Mouse (Mus musculus) adipose tissue, adult 10 weeks (tissue): ENCODE results near the gene Ethe1. TPM values are rescaled to one million over a fixed set of nuclear protein-coding genes. Genes with fewer than 3 reads are reported as not detected.

ENCODE experiments used
- polyA plus RNA-seq: library from polyadenylated mRNA; stranded (reverse); fragments of 350-450 nt; fragmentation: Illumina TruSeq; extraction: RNeasy Lipid Tissue Mini Kit (QIAGEN cat#74804); gene quantifications from one replicate; pipeline ENCODE4 v1.2.3, GENCODE M21; 2014; ENCODE audit warnings: low read depth, low replicate concordance

Gene Ethe1
- 7.0 TPM for polyA plus RNA-seq

DNA sequence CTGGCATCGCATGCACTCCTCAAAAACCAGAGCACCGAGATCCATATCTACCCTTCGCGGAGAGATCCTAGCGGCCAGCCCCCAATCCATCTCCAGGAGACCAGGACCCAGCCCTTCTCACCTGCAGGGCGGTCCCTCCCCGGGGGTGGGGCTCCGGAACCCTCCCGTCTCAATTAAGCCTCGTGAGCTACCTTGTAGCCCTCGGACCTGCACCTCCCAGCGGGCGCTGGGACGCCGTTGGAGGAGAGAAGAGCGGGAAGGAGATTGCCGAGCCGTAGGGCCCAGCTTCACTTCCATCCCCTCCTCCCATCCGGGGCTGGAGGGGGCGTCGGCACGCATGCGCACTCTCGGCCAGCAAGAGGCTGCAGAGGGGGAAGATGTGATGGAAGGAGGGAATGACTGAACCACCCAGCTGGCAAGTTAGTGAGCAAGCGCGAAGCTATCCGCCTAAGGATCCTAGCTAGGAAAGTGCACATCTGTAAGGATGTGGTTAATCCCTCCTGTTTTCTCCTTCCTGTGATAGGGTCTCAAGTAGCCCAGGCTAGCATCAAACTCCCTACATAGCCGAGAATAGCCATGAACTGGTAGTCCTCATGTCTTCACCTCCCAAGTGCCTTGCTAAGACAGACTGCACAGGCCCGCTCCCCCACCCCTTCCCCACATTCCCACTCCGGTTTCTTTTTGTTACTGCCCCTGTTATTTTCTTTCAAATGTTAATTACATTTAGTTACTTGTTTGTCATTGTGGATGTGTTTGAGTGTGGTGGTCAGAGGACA is at the start of gene Ethe1, which contains the start of gene Zfp575:
Gene Ethe1 (plus strand): TSS at position 214 of the 776 bp plus-strand sequence.
Gene Zfp575 (minus strand): TSS at position 312 of the 776 bp plus-strand sequence.

DNA sequence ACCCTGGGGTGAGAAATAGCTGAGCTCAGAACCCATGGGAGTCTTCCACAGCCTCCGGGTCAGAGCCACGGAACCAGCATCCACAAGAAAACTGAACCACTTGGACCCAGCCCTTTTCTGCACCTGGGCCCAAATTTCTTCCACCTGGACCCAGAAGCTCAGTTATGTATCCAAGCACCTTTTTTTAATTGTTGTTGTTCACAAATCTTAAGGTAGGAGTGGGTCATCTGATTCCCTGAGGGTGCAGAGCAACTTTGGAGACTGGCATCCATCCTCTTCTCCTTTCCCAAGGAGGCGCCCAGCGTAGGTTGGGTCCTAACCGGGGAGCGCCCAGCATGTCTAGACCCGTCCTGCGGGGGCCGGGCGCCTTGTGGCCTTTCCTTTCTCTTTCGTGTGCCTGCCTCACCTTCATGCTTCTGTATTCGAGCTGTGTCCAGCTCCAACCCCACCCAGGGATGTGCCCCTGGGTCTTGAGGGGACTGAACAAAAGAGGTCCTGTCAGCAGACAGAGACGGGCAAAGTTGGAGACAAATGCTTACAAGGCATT is 41.2 kb upstream of the Ethe1 start, which contains the start of the genes Pinlyp and Xrcc1:
Gene Pinlyp (minus strand): TSS at position 51 of the 547 bp plus-strand sequence.
Gene Xrcc1 (plus strand): TSS at position 222 of the 547 bp plus-strand sequence.

DNA sequence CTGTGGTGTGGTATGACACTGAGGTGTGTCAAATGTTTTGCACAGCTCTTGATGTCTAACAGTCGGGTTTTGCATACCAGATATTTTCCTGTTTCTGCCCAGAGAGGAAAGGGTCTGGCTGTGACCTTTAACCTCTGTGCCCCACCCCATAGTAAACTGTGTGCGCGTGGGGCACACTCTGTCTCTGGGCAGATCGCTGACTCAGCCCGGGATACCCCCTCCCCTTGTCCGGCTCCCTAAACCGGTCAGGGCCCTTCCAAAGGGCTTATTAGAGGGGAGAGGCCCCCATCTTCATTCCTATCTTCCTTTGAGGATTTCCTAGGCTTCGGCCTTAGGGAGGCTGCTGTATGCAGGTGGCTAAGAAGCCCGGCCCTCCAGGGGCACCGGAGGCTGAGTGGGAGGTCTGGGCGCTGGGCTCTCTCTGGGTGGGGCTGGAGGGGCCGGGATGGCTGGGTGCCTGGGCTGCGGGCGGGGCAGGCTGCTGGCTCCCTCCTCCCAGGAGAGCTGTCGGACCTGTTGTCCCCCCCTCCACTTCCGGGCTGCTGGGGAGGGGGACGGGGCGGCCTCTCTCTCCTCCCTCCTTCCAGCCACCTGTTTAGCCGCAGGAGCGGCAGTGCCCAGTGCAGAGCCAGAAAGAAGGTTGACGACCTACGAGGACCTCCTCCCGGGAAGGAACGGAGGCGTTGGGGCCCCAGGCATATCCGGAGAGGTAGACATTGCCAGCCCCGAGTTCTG is 23.0 kb downstream of the Ethe1 start, which contains the start of gene Phldb3:
Gene Phldb3 (plus strand): TSS at position 620 of the 735 bp plus-strand sequence.

DNA sequence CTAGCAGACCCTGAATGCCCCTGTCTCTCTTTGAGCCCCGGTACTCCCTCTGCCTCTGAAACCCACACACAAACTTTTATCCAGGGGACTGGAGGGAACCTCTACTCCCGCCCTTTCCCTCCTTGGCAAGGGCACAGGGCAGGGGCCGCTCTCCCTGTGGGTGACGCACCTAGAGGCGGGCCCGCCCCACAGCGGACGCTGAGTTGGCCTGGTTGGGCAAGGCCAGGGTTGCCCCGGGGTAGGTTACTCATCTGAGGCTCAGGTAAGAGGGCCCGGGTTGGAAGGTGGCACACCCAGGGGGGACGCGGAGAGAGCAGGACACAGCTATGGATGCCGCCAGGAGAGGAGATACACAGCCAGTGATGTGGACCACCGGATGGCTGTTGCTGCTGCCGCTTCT is 48.9 kb downstream of the Ethe1 start, which contains the start of gene Lypd3:
Gene Lypd3 (plus strand): TSS at position 287 of the 400 bp plus-strand sequence.

Other genes starting within 250 kb of the Ethe1 start
- not detected for gene Lypd5, start 238.3 kb upstream of the Ethe1 start, polyA plus RNA-seq
- gene Kcnn4, start 217.3 kb upstream of the Ethe1 start, polyA plus RNA-seq, result 6.2 TPM
- 26.5 TPM for gene Smg9, start 187.9 kb upstream of the Ethe1 start, polyA plus RNA-seq
- gene Irgc1, start 135.2 kb upstream of the Ethe1 start, polyA plus RNA-seq, result 18.3 TPM
- gene Plaur, start 125.1 kb upstream of the Ethe1 start, polyA plus RNA-seq, result 6.9 TPM
- 5.4 TPM for gene Cadm4, start 105.5 kb upstream of the Ethe1 start, polyA plus RNA-seq
- gene Zfp428, start 80.5 kb upstream of the Ethe1 start, polyA plus RNA-seq, result 3.0 TPM
- gene AC161166.1, start 75.1 kb upstream of the Ethe1 start, polyA plus RNA-seq, result 3.2 TPM
- 13.2 TPM for gene Irgq, start 56.9 kb upstream of the Ethe1 start, polyA plus RNA-seq
- not detected for gene Pinlyp, start 41.4 kb upstream of the Ethe1 start, polyA plus RNA-seq
- 31.9 TPM for gene Xrcc1, start 41.3 kb upstream of the Ethe1 start, polyA plus RNA-seq
- 0.17 TPM for gene Zfp575, start 98 bp downstream of the Ethe1 start, polyA plus RNA-seq
- 4.5 TPM for gene Phldb3, start 23.2 kb downstream of the Ethe1 start, polyA plus RNA-seq
- gene Lypd3, start 49.0 kb downstream of the Ethe1 start, polyA plus RNA-seq, result 1.2 TPM
- 5.0 TPM for gene Tex101, start 89.1 kb downstream of the Ethe1 start, polyA plus RNA-seq
- 1.4 TPM for gene BC049730, start 121.7 kb downstream of the Ethe1 start, polyA plus RNA-seq
- 1.3 TPM for gene Gm4763, start 139.4 kb downstream of the Ethe1 start, polyA plus RNA-seq
- 1.2 TPM for gene Cd177, start 172.8 kb downstream of the Ethe1 start, polyA plus RNA-seq
- gene Ceacam10, start 189.7 kb downstream of the Ethe1 start, polyA plus RNA-seq, result 509 TPM